Mouse (Mus musculus): ENCODE measurements around the gene Rnls.

The Rnls gene

DNA sequence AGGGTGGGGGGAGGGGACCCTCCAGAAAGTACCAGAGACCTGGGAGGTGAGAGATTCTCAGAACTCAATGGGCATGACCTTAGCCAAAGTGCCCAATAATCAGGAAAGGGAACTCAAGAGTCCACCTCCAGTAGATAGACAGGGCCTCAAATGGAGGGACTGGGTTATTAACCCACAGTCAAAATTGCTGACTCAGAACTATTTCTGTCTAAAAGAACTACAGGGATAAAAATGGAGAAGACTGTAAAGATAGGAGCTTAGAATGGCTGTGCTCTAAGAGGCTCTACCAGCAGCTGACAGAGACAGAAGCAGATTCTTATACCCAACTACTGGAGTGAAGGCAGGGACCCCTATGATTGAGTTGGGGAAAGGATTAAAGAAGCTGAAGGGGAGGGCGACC is 132.9 kb downstream of the Rnls start:
- no peak for DNase-seq

DNA sequence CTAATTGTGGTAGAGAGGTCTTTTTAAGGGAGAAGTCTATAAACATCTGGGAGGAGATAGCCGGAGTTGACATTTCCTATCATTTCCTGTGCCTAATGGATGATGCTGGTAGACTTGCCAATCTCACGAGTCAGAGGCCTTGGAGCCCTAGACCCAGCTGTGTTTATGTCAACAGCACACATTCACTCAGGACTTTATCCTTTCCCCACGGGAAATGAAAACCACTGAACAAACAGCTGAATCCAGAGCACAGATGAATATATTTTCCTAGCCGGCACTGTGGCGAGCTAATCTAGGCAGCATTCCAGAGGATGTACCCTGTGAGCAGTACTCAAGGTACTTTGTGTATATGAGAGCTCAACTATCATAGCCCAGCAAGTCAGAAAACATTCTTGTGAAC is 138.2 kb downstream of the Rnls start:
- DNase-seq, result no peak

DNA sequence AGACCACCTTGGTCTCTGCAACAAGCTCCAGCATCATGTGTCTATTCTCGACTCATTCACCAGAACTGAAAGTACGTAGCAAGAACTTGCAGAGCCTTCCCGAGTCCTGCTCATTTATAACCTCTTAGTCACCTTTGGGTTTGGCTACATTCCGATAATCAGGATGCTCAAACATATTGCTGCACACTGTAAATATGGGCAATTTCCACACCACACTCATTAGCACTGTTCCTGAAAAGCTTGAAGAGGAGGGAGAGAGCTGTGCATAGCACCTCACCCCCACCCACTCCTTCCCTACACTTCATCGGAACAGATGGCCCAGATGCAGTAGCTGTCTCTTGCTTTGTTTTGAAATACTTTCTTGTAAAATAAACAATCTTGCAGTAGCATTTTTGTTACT is 139.9 kb downstream of the Rnls start:
- no peak for DNase-seq

DNA sequence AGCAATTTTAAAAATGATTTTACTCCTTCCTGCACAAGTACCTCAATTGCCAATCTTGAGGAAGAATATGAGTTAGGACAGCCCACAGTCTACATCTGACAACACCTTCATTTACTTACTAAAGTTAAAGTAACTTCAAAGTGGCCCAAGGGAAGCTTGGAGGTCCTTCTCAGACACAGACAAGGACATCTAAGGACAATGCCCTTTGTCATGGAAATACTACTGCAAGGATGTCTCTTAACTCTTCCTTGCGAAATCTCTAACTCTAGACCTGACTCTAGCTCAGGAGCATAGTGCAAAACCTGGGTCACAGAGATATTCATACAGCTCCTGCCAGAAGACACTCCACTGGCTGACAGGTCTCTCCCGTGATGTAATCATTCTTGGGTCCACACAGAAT is 147.9 kb downstream of the Rnls start:
- no peak for DNase-seq

DNA sequence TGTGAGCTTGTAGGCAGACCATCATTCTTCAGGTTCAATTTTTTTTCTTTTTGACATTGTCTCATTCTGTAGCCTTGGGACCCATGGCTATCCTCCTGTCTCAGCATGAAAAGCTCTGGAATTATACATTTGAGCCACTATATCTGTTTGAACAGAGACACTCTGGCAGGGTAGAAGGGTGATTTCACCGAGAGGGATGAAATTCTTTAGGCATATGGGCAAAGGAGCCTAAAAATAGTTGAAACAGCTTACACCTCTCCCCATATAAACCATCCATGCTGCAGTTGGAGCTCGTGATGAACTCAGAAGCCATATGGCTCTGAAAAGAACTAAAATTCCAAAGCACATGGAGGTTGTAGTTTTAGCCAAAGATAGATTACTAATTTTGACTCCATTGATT is 151.7 kb downstream of the Rnls start:
- no peak for DNase-seq

DNA sequence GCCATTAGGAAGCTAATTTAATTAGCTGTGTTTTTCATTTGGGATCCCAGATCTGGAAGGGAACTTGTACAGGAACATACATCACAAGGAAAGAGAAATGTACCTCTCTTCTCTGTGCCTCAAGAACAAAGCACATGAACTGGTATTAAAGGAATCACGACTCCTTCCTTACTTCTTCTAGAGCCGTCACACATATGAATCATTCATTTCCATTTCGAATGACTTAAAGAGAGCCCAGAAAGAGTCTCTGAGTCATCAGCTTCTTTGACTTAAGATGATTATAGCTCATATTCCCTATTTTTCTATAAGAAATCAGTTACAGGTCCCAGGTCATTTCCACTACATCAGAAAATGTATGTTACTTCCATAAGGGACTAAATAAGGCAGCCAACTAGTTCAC is 159.2 kb downstream of the Rnls start:
- no peak for DNase-seq

DNA sequence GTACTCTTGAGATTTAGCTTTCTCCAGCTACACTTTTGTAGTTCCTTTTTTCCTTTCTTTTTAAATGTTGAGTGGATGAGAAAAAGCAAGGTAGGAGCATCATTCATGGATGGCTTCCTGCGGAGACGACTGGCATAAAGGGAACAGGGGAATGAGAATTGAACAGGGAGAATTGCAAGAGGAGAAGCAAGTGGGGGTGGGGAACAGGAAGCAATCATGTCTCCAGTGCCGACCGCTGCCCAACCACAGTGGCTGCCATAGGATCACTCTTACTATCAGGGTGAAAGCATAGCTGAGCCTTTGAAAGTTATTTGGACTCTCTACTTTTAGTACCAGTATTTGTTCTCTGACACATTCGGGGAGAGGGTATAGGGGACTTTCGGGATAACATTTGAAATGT is 160.8 kb downstream of the Rnls start:
- DNase-seq, result no peak

DNA sequence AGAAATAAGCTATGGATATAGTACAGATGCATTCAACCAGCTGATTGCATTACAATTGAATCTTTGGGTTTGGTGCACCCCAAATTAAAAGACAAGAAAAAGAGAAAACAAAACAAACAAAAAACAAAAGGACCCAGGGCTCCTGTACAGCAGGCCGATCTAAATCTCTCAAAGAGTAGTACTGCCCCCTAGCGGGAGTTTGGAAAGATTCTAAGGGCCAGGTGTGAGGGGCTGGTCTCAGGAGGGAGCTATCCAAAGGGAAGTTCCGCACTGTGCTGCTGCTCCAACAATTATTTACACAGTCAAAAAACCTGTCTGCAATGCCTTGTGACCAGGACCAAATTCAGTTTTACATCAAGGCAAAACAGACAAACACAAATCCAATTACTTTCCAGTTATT is 165.1 kb downstream of the Rnls start:
- peak; percentile 84 for DNase-seq

DNA sequence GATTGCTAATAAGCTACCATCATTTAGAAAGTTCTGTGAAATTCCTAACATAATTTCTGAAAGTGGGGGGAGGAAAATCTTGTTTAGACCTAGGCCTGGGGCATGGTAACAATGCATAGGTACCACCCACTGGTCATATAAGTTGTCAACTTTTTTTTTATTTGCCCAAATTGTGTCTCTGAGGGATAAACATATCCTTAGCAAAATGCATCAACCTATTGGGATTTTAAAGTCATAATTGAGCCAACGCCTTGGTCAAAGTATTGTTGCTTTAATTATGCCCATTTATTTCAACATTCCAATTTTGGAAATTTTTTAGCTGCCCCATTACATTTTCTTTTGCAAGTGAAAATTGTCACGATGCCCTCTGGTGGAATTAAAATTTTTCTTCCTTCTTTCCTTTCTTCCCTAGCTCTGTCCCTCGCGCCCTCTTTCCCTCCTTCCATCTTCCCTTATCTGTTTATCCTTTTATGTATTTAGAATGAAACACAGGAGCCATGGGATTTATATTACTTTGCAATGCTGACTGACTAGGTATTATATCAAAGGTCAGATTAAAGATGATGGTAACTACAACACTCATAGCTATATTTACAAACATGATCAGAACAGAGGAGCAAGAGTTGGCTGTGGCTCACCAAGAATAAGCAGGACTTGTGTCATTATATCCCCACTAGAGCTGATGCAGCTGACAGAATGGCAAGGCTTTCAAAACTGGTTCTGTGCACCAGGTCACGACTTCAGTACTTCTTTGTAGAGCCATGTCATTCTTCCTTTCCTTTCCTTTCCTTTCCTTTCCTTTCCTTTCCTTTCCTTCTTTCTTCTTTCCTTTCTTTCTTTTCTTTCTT is 166.0 kb downstream of the Rnls start:
- peak; percentile 48 for DNase-seq

DNA sequence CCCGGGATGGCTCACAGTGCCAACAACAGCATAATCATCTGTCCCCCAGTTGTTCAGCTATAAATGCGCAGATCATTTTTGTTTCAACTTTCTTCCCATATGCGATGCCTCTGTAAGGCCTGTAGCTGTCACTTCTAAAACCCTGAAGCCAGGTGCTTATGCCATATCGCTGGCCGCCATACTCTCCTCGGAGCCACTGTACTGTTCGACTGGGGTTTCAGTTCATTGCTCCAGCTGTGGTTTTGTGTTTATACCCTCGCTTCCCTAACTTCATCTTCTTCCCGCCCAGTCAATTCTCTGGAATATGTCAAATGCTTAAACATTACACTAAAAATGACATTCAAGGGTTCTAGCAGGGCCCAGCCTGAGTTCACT is 167.1 kb downstream of the Rnls start:
- no peak for DNase-seq

DNA sequence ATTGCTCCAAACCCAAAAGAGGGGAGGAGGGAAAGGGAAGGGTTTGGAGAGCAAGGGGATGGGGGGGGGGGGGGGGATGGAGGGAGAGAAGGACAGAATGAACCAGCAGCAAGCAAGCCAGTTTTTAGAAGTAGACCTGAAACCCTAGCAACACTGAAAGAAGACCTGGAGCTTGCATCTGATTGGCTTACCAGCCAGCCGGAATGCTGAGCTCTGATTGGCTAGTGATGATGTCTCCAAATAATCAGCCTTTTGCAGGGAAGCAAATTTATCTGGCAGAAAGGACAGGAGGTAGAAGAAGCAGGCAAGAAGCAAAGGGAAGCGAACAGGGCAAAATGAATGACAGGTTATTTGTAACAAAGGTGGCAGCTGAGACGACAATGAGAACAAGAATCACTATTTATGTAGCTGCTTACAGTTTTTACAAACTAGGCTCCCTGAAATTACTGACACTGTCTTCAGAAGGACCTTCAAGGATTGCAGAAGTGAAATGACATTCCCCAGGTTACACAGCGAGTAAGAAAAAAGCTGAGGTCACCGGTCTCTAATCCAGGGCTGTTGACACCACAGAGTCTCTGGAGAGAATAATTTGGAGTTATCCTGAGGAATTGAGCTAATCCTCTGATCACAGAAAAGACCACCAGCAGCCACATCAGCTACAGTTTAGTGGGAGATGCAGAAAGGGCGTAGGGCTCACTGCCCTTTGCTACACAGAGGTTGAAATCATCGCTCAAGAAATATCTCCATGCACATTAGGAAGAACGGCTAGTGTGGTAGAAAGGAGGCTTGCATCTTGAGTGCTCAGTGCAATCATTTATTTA is 167.7 kb downstream of the Rnls start:
- peak; percentile 64 for DNase-seq

DNA sequence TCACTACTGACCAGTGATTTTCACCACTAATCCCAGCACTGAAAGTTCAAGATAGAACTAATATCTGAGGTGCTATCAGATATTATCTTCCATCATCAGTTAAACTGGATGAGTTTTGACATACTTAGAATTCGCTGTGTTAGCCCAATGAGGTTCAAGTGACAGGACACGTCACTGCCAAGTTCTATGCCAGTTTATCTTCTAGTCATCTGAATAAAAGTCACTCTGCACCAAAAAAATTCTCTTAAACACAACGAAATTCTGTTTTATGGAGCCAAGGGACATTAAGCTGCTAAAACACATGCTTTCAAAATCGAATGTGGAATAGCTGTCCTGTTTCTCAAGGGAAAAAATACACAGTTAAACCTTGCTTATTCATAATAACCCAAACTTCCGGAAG is 168.3 kb downstream of the Rnls start:
- peak; percentile 18 for DNase-seq

DNA sequence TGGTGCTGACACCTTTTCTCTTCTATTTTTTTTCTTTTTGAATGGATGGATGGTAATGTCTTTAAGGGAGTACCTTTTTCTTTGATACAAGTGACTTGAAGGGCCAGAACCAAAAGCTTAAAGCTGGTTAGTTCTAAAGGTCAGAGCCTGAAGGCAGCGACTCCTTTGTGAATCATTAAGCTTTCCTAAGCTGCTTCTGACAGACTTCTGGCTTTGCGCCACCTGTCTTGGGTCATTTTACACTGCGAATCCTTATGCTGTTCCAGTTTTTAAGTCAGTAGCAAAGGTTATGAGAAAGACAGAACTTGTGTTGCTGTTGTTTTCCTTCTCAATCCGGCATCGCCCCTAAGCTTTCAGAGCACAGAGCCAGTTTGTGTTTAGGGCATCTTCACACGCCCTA is 168.8 kb downstream of the Rnls start:
- DNase-seq, result peak; percentile 67

DNA sequence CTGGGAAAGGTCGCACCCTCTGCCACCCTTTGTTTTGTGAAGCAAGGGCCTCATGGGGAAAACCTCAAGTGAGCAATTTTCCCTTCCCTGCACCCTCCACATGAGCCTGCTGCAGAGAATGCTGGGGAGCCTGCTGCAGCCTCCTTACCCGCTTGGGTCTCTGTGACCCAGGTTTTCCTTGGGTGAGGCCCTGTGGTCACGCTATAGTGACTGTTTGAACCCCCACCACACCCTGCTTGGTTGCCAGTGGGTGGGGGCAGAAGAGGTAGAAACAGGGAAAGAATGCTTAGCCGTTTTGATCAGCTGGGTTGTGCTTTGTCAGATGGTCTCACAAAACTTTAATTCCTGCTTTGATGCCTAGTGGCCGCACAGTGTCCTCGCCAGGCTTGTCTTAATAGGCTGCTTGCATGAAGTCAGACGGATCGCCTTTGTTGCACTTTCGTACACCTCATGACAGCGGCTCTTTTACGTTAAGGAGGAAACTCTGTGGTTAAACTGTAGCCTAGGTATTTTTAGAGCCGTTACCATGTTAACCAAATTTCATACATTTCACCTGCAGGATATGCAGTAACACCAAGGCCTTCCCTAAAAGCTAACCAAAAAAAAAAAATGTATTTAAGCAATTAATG is 169.4 kb downstream of the Rnls start:
- DNase-seq, result no peak

DNA sequence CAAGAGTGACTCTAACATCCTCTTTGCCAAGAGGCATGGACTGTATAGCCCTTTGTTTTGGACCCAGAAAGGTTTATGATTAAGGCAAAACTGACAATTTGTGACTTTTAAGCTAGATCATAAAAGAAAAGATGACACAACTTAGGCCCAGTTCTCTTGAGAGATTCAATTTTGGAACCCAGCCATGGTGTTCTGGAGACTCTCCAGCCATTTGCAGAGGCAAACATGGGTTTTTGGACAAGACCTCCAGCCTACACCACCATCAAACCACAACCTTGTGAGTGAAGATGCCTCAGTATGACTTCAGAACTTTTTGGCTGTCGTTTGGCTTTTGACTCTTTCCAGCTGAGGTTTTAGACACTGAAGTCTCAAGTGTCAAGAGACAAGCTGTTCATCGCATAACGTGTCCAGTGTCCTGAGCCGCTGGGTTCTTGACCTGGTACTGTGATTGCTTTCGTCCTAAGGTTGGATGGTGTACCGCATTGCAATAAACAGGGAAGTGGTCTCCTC is 174.2 kb downstream of the Rnls start:
- DNase-seq, result peak; percentile 72

DNA sequence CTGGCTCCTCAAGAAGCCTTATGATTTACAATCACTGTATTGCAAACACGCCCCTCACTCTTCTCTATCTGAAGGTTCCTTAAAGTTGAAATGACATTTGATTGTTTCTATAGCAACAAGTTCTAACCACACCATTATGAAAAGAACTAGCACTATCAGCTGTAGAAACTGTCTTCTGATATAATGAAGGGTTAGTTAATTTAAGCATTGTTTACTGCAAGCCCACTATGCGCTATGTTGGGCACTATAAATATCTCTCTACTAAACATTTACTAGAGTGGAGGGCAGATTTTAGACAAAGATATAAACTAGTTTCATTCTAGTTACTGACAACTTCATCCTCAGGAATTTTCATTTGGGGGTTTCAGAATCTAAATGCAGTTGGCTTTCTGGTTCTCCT is 182.4 kb downstream of the Rnls start:
- no peak for DNase-seq

DNA sequence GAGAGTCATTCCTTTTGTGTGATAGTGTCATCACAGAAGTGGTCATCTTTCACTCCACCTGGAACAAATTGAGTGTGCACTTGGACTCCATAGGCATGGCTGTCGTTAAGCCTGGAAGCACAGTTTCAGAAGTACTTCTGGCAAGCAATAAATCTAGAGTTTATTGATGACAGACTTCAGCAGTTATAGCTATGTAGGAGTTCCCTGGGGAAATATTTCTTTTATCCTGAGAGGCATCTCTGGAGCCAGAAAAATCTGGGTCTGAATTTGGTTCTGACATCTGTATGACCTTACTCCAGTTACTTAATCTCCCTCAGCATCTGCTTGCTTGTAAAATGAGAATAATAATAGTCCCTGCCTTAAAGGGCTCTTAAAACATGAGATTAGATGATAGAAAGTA is 184.1 kb downstream of the Rnls start:
- no peak for DNase-seq

DNA sequence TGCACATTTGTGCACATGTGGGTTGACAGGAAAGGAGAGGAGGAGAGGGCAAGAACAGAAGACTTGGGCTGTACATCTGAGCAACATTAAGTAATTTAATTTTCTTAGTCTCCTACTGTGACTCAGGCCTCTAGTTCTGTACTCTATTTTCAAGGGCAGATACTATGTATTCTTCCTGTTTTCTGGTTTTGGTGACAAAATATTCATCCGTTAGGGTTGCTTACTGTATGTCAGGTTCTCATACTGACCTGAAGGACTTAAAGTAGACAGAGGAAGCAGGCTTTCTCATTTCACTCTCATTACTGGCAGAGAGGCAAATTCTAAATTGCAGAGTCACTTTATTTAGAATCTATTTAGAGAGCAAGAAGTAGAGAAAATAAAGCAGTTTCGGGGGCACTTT is 186.7 kb downstream of the Rnls start:
- DNase-seq, result no peak

DNA sequence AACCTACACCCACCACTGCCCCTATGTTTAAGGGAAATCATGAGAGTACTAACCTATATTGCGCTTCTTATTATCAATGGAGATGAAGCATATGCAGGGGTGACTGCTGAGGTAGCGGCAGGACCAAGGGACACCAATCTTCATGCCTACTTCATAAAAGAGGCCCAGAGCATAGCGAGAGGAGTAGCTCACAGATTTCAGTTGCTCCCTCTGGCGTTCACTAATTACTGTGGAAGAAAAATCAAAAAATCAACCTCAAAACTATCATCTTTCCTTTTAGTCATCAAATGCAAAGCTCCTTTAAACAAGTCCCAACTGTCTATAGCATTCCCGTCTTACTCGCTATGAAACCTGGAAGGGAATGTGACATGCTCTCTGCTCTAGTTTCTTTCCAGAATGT is 189.7 kb downstream of the Rnls start:
- DNase-seq, result no peak

DNA sequence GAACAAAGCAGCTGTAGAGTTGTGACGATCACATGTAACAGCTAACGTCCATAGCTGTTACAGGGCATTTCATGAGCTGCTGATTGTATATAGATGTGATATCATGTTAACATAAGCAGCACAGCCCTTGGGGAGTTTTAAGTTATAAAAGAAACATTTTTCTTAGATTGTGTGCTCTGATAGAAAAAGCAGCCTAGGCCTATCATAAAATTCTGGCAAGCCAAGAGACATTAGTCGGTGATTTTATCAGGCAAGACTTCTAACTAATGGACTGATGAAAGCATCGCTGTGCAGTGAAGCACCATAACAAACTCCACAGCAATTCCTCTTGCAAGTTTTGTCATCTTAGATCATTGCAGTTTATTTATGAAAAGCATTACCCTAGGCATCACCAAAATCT is 190.9 kb downstream of the Rnls start:
- no peak for DNase-seq

DNA sequence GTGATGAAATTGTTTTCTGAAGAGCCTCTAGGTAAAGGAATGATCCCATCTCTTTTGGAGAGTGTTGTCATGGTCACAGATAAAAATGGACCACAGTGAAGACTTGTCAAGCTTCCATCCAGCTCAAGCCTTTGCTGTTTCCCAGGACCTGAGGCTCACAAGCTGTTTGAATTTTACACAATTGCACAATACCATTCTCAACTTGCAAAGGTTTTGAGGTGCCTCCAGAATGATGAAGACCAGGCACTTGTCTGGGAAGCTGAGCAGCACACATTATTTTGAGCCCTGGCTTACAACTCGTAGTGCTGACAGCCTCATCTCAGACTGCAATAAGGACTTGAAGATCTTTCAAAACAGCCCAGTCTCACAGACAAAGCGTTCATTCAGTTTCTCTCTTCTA is 200.0 kb downstream of the Rnls start:
- DNase-seq, result no peak

DNA sequence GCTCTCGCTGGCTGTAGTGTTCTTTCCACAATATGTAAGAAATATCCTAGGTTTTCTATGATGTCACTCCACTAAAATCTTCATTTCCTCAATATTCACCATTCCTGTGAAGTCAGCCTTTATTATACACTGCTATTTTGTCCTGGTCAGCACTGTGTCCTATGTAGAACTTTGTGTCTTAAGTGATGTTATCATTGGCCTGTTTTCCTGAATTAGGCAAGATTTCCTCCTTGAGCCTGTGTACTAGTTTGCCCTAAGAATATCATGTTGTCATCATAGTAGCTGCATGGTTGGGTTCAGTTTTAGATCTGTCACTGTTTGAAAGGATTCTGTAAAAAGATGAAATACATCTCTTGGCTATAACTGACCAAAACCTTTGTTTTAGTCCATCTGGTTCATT is 203.3 kb downstream of the Rnls start:
- DNase-seq, result no peak

DNA sequence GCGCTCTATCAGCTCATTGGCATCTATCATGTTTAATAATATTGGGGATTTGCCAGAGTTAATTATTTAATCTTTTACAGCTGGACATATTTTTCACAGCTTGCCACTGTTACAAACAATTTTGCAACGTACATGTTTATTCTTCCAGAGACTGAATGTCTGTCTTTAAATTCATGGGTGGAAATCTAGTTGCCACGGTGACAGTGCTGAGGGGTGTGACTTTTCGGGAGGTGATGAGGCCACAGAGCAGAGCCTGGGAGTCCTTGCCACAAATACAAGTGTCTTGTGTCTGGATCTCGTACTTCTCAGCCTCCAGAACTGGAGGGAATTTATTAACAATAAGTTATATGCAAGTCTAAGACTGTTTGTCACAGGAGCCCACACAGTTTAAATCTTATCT is 212.5 kb downstream of the Rnls start:
- DNase-seq, result peak; percentile 20

DNA sequence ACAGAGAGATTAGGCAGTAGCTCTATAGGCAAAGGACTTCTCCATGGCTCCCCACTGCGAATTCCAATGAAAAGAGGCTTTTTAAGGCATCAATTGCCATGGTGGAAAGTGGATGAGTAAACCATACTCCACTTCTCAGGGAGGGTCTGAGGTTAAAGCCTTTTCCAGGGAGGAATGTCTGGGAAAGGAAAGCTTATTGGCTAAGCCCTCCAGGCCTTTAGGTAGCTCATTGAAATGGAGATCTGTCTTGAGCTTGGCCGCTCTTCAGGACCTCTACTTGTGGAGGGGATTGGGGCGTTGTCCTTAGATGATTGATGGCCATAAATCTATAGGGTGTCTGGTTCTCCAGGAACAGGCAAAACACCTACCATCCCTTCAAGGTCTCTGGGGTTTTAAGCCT is 213.2 kb downstream of the Rnls start:
- no peak for DNase-seq

All from lung, postnatal 10 days (tissue).